Mouse (Mus musculus) ES-E14 (cell line): ENCODE results near the gene Esrp2. TPM values are rescaled to one million over a fixed set of nuclear protein-coding genes. Genes with fewer than 3 reads are reported as not detected.

Experiments used
- DNase-seq: peaks from one replicate; pipeline ENCODE4 v3.0.0-alpha.2; 2013; ENCODE audit warnings: low read depth, low spot score
- H3K27ac ChIP-seq: 2 replicates; pipeline ENCODE4 v1.5.1; 2012; ENCODE audit warnings: low read depth, mild to moderate bottlenecking, low read length, moderate library complexity, mixed read lengths; ENCODE audit not compliant: poor library complexity, insufficient read depth, severe bottlenecking
- H3K36me3 ChIP-seq: 2 replicates; pipeline ENCODE4 v1.6.1; 2012; ENCODE audit warnings: mild to moderate bottlenecking, low read length, moderate library complexity, mixed read lengths; ENCODE audit not compliant: control insufficient read depth, poor library complexity, insufficient read depth, severe bottlenecking
- H3K4me1 ChIP-seq, 2 experiments: fragments of 150-350 bp in 1 of 2; sonication (generic) in 1 of 2; 2 replicates each; pipeline ENCODE4 v1.6.1; 2012; ENCODE audit warnings: low read length in 2 of 2, mild to moderate bottlenecking in 1 of 2, mixed read lengths in 1 of 2; ENCODE audit not compliant: control insufficient read depth in 2 of 2, insufficient read depth in 2 of 2, poor library complexity in 1 of 2
- H3K4me3 ChIP-seq, 2 experiments: fragments of 150-350 bp in 1 of 2; sonication (generic) in 1 of 2; 2 replicates each; pipeline ENCODE4 v1.5.1; 2012; ENCODE audit warnings: low read length in 2 of 2, low read depth in 1 of 2, mild to moderate bottlenecking in 1 of 2, mixed read lengths in 1 of 2; ENCODE audit not compliant: insufficient read depth in 1 of 2, poor library complexity in 1 of 2, severe bottlenecking in 1 of 2
- H3K9ac ChIP-seq: 2 replicates; pipeline ENCODE4 v1.6.1; 2012; ENCODE audit warnings: low read depth, mild to moderate bottlenecking, low read length, mixed read lengths; ENCODE audit not compliant: poor library complexity, insufficient read depth, severe bottlenecking
- H3K9me3 ChIP-seq: fragments of 150-350 bp; sonication (generic); 2 replicates; pipeline ENCODE4 v1.6.1; 2012; ENCODE audit warnings: low read depth, mild to moderate bottlenecking, low read length; ENCODE audit not compliant: control insufficient read depth, insufficient read depth
- CHD2 ChIP-seq: IDR thresholded peaks from 2 replicates; pipeline ENCODE4 v1.6.1; 2014; ENCODE audit warnings: mild to moderate bottlenecking, low read depth, low read length, inconsistent platforms
- HCFC1 ChIP-seq: IDR thresholded peaks from 2 replicates; pipeline ENCODE4 v1.6.1; 2012; ENCODE audit warnings: low read length, inconsistent platforms, borderline replicate concordance; ENCODE audit not compliant: insufficient read depth
- MAFK ChIP-seq: IDR thresholded peaks from 2 replicates; pipeline ENCODE4 v1.6.1; 2014; ENCODE audit warnings: mild to moderate bottlenecking, low read depth, low read length, inconsistent platforms; ENCODE audit not compliant: insufficient read depth
- ZC3H11A ChIP-seq: IDR thresholded peaks from 2 replicates; pipeline ENCODE4 v1.6.1; 2012; ENCODE audit warnings: low read depth, mild to moderate bottlenecking, inconsistent platforms, low read length, borderline replicate concordance
- ZNF384 ChIP-seq: IDR thresholded peaks from 2 replicates; pipeline ENCODE4 v1.6.1; 2012; ENCODE audit warnings: low read depth, low read length, inconsistent platforms
- in situ Hi-C, 2 experiments: fragments of 600-800 bp; cut with MboI; formaldehyde crosslinking; loops; one replicate each; pipeline ENCODE4 v1.15.1; 2025; ENCODE audit warnings: low sequenced_read_pairs in 2 of 2, inconsistent platforms in 1 of 2; ENCODE audit not compliant: unreplicated experiment in 2 of 2
- total RNA-seq: library from RNA; depleted of rRNA; stranded (reverse); fragments of 300-350 nt; gene quantifications from 2 replicates; pipeline ENCODE4 v1.2.3, GENCODE M21; 2012

Esrp2 gene
- total RNA-seq, 1 experiment = 12.5 TPM

GRCm38 (mm10) chr8:106159876-106160275 lies 23.1 kb upstream of the Esrp2 start:
- in situ Hi-C loops = no loop called here
- Histone ChIP-seq H3K36me3 (peaks cover 27% of the 10 kb centered on the region), H3K9me3 (no peaks in the 10 kb centered on the region), H3K4me3 (no peak overlapping the region), H3K27ac (peak overlapping the region; percentile 65), H3K9ac (no peak overlapping the region), H3K4me1 (peaks cover 0 to 18% of the 10 kb centered on the region in 2 experiments; a peak in 3 of 4 replicates)
- DNase-seq = no peak
- TF ChIP-seq HCFC1 (no peak), ZNF384 (no peak), CHD2 (no peak)

- TF ChIP-seq ZNF384 (no peak), HCFC1 (no peak), CHD2 (no peak), ZC3H11A (no peak), MAFK (no peak)
- Histone ChIP-seq H3K9ac (no peak overlapping the region), H3K9me3 (no peaks in the 10 kb centered on the region), H3K4me1 (peaks cover 0 to 18% of the 10 kb centered on the region in 2 experiments; a peak in 3 of 4 replicates), H3K4me3 (no peak overlapping the region), H3K36me3 (peaks cover 19% of the 10 kb centered on the region), H3K27ac (no peak overlapping the region)
- in situ Hi-C loops = no loop called here
- no peak for DNase-seq
These were observed 21.6 kb upstream of the Esrp2 start for GRCm38 (mm10) chr8:106158381-106158780.

DNA sequence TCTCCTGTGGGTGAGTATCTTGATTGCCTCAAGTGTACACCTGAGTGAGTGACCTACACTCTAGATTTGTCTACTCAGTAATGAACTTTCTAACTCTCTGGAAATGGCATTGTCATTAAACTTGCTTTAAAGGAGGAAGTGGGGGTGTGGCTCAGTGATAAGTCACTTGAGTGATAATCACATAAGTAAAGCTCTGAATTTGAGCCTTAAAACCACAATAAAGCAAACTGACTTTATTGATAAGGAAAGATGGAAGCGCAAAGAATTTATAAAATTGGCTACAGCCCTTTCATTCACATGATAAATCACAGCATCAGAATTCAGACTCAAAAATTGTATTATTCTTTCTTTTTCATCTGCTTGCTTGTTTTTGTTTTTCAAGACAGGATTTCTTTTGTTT lies 20.6 kb upstream of the Esrp2 start:
- TF ChIP-seq MAFK (no peak), HCFC1 (no peak), ZNF384 (no peak), ZC3H11A (no peak), CHD2 (no peak)
- no peak overlapping the region for H3K27ac ChIP-seq
- H3K9me3 ChIP-seq = no peaks in the 10 kb centered on the region
- peaks cover 10% of the 10 kb centered on the region; the same call in 1 of the 2 replicates for H3K36me3 ChIP-seq
- in situ Hi-C loops = no loop called here
- H3K4me3 ChIP-seq = no peak overlapping the region
- peaks cover 0 to 18% of the 10 kb centered on the region in 2 experiments; a peak in 3 of 4 replicates for H3K4me1 ChIP-seq
- no peak for DNase-seq
- no peak overlapping the region for H3K9ac ChIP-seq

GRCm38 (mm10) chr8:106152876-106153275 lies 16.1 kb upstream of the Esrp2 start:
- in situ Hi-C loops = no loop called here
- no peak for DNase-seq
- Histone ChIP-seq H3K4me3 (no peak overlapping the region), H3K9me3 (no peaks in the 10 kb centered on the region), H3K27ac (no peak overlapping the region), H3K36me3 (peaks cover 2% of the 10 kb centered on the region; the same call in 1 of the 2 replicates), H3K9ac (no peak overlapping the region), H3K4me1 (peaks cover 0 to 3% of the 10 kb centered on the region in 2 experiments; a peak in 1 of 4 replicates)
- TF ChIP-seq ZC3H11A = no peak
- TF ChIP-seq CHD2 = no peak
- no peak for TF ChIP-seq MAFK
- TF ChIP-seq HCFC1 = no peak
- TF ChIP-seq ZNF384 = no peak

GRCm38 (mm10) chr8:106151041-106151440 lies 14.3 kb upstream of the Esrp2 start:
- in situ Hi-C loops = no loop called here
- peaks cover 0 to 3% of the 10 kb centered on the region in 2 experiments; a peak in 1 of 4 replicates for H3K4me1 ChIP-seq
- H3K27ac ChIP-seq = no peak overlapping the region
- H3K9me3 ChIP-seq = no peaks in the 10 kb centered on the region
- H3K4me3 ChIP-seq = peak overlapping the region; percentile 70 to 75
- TF ChIP-seq HCFC1 = no peak
- no peak for TF ChIP-seq ZC3H11A
- no peak for TF ChIP-seq MAFK
- no peak for TF ChIP-seq CHD2
- no peak for TF ChIP-seq ZNF384
- peaks cover 2% of the 10 kb centered on the region; the same call in 1 of the 2 replicates for H3K36me3 ChIP-seq
- H3K9ac ChIP-seq = peak overlapping the region; percentile 68
- DNase-seq = no peak
